Mouse (Mus musculus): ENCODE results near the gene Msx3. TPM values are rescaled to one million over a fixed set of nuclear protein-coding genes. Genes with fewer than 3 reads are reported as not detected.

Msx3 gene
- total RNA-seq, 1 experiment from 2014 or later = not detected

Other genes with a start within 250 kb of the Msx3 start
- gene Adgra1, start 214.9 kb downstream of the Msx3 start, total RNA-seq (2021) = 2.9 and 3.6 TPM in 2 replicates
- 0.63 and 0.71 TPM in 2 replicates for gene Kndc1, start 154.4 kb downstream of the Msx3 start, total RNA-seq (2021)
- gene Utf1, start 105.3 kb downstream of the Msx3 start, total RNA-seq (2021) = not detected in 2 replicates
- not detected in 2 replicates for gene 6430531B16Rik, start 70.3 kb downstream of the Msx3 start, total RNA-seq (2021)
- gene Adam8, start 56.5 kb downstream of the Msx3 start, total RNA-seq (2021) = 1.5 and 3.0 TPM in 2 replicates
- gene Zfp511, start 12.7 kb downstream of the Msx3 start, total RNA-seq (2021) = 16.3 and 18.2 TPM in 2 replicates
- 27.2 and 28.0 TPM in 2 replicates for gene Tubgcp2, start 12.4 kb downstream of the Msx3 start, total RNA-seq (2021)
- 6.8 and 7.7 TPM in 2 replicates for gene Caly, start 33.5 kb upstream of the Msx3 start, total RNA-seq (2021)
- not detected in 2 replicates for gene Prap1, start 44.3 kb upstream of the Msx3 start, total RNA-seq (2021)
- gene Fuom, start 53.4 kb upstream of the Msx3 start, total RNA-seq (2021) = 70.4 and 79.8 TPM in 2 replicates
- gene Paox, start 66.7 kb upstream of the Msx3 start, total RNA-seq (2021) = 20.8 and 23.6 TPM in 2 replicates
- gene Echs1, start 67.4 kb upstream of the Msx3 start, total RNA-seq (2021) = 536 and 571 TPM in 2 replicates
- 41.3 and 48.7 TPM in 2 replicates for gene Mtg1, start 88.5 kb upstream of the Msx3 start, total RNA-seq (2021)
- 0.67 and 1.4 TPM in 2 replicates for gene Sprn, start 105.8 kb upstream of the Msx3 start, total RNA-seq (2021)
- not detected in 2 replicates for gene Olfr522, start 115.7 kb upstream of the Msx3 start, total RNA-seq (2021)
- not detected in 2 replicates for gene Olfr523, start 124.1 kb upstream of the Msx3 start, total RNA-seq (2021)
- gene Olfr524, start 156.9 kb upstream of the Msx3 start, total RNA-seq (2021) = not detected in 2 replicates
- gene Cd163l1, start 169.2 kb upstream of the Msx3 start, total RNA-seq (2021) = 0.15 TPM in 1 of 2 replicates, not detected in the other
- gene 5830411N06Rik, start 198.2 kb upstream of the Msx3 start, total RNA-seq (2021) = 0.30 TPM in 1 of 2 replicates, not detected in the other